Mouse (Mus musculus) cerebellum, postnatal 25 days (tissue): ENCODE measurements around the gene Gm10320.

Source experiments
- DNase-seq, 2 experiments: peaks; one replicate each; pipeline ENCODE4 v3.0.0; 2021; ENCODE audit warnings: mixed read lengths in 2 of 2

Gm10320 gene

DNA sequence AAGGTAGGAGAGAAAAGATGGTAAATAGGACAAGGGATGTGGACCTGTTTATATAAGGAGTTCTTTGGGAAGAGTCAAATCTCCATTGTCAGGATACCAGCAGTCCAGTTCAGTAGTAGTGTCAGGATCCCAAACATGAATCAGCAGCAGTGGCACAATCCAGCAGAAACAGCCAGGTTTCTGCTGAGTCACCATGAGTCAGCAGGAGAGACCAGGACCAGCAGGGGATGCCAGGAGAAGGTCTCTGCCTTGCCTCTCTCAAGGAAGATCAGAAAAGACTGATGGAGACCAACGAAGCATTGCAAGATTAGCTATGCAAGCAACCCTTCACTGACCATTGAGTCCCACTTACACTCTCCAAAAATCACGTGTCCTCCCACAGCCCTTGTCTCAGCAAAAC is 35.4 kb downstream of the Gm10320 start:
- DNase-seq, result no peak

GRCm38 (mm10) chr13:98455646-98456045 is 36.2 kb downstream of the Gm10320 start:
- DNase-seq, result no peak

DNA sequence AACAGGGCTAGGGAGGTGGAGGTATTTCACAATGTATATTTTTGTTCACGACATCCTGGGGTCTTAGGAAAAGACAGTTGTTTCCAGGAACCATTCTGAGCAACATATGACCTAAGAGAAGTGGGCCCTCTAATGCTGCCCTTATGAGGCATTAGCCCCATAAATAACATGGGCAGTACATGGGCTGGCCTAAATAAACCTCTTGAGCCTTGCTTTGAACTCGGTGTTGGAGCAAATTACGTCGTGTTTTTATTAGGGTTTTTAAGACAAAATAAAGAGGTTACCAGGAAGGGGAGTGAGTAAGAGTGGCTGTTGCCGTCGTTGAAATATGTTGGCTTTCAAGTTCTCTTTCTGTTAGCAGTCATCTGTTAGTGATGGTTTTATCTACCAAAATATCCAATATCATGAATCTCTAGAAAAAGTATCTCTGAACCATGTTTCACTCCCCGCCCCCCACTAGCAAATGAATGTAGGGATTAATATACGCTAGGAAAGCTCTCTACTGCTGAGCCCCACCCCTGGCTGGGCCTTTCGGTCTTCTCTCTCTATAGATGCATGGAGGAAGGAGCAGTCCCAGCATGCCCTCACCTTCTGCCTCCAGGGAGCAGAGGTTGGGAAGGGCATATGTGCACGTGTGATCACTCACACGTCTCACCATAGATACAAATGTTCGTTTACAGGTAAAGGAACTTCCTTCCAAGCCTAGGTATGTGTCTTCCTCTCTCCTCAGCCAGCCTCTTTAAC is 37.4 kb downstream of the Gm10320 start:
- DNase-seq, result no peak

DNA sequence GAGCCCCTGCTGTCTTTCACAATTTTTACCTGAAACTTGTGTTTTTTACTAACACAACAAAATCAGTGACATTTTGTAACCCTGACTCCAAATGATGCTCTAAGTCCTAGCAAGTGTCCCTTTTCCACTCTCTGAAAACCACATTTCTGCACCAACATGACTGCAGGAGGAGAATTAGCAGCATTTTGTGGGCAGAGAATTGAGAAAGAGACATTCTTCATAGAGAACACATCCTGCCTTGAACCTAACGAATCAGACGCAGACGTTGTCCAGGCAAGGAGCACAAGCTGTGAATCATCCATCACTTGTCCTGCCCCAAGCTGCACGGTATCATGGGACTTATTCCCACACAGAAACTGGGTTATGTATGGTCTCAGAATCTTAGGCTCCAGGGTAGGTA is 38.7 kb downstream of the Gm10320 start:
- DNase-seq, result no peak

DNA sequence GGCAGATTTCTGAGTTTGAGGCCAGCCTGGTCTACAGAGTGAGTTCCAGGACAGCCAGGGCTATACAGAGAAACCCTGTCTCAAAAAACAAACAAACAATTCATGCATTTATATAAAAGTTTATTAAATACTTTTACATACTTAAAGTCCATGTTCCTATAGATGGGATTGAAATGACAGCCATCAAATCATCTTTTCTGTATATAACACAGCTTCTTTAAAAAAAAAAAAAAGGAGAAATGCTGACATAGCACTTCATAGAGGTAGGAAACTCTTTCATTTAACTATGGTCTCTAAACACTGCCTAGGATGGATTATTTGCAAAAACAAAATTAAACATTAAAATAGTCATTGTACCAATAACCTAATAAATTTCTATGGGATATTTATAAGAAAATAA is 43.1 kb downstream of the Gm10320 start:
- DNase-seq, result no peak

GRCm38 (mm10) chr13:98447741-98448140 is 44.1 kb downstream of the Gm10320 start:
- DNase-seq, result no peak

DNA sequence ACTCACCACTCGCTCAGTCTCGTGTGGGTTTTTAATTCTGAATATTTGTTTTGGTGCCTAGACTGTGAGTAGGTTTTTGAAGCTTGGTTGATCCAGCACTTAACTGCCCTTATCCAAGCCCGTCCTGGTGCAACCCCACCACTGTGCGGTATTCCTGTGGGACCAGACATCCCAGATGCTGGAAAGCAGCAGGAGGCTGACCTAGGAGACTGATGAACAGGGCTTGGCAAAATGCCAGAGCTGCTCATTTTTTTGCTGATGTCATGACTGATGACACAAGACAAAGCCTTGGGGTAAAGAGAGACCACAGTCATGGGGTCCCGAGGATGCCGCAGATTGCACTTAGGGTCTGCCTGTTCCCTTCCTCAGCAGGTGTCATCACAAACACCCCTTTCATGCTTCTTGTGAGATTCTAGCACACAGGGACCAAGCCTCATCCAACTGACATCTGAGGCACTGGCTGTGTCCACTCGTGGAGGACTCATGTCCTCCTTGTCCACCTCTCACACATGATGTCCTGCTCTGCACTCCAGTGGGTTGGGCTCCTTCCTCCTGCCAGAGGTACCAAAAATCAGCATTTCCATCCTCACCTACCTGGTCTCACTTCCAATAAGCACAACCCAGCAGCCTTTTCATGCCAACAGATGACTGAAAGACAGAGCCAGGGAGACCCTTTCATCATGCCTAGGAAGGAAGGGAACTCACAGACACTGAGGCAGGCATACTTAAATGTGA is 46.2 kb downstream of the Gm10320 start:
- DNase-seq, result no peak

DNA sequence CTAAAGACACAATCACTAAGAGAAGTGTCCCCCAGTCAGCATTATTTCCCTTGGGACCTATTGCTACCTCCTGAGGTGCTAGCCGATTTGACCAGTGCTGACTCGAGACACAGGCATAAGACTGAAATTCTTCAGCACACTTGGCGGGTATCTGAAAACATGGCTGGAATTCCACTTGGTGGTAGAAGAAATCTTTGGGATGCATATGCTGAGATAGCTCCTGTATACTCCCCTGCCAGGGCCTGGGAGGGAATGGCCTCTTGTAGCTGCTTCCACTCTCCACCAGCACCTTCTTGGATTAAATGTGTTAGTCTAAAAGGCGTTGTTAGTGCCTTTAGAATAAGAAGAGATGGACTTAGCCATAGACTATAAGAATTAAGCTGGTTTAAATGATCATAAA is 50.8 kb downstream of the Gm10320 start:
- no peak for DNase-seq

GRCm38 (mm10) chr13:98440293-98440952 is 51.4 kb downstream of the Gm10320 start:
- no peak for DNase-seq
